Comparison of ENCODE assay signal across 9 mouse cellular contexts in genomic region chr11:98150625-98151156, GRCm38 (mm10). TPM values are rescaled to one million over a fixed set of nuclear protein-coding genes. Genes with fewer than 3 reads are reported as not detected.
DNase-seq lines count a peak whose midpoint lies in the region; ATAC-seq and TF ChIP-seq lines count a peak whose summit lies in the region.
"Had no signal": no experiment of that assay in that cellular context is flagged by ENCODE, and none has a peak within 500 bp of the region (broad histone marks: within the 10 kb centered on the region; RNA-seq: fewer than 3 reads in every experiment).

No protein-coding gene starts in this region.

- 0 out of 2 replicates have a peak, but pooled peaks cover 2% of the 10 kb centered on the region for H3K4me1 ChIP-seq in kidney, postnatal 0 days (replicated peaks; ENCODE audit: insufficient read depth, low read length)
- peaks cover 27% of the 10 kb centered on the region for H3K4me1 ChIP-seq in forebrain, embryonic 10.5 days
- peaks cover 5% of the 10 kb centered on the region for H3K4me1 ChIP-seq in intestine, embryonic 16.5 days (ENCODE audit: control insufficient read depth, insufficient read depth, low read length)

- no peak for TF ChIP-seq CTCF in kidney, postnatal 0 days (IDR thresholded peaks at IDR 0.05; ENCODE audit: low read depth)

- H3K27ac ChIP-seq in kidney, postnatal 0 days: no peak overlapping the region
- no peak overlapping the region; the same call in 1 of the 2 replicates for H3K27ac ChIP-seq in forebrain, embryonic 10.5 days
- H3K27ac ChIP-seq in intestine, embryonic 16.5 days (ENCODE audit: low read length): no peak overlapping the region

- WGBS in kidney, postnatal 0 days: 6% methylated on average over 10 of the region's 10 CpGs
- 16% methylated on average over 10 of the region's 10 CpGs for WGBS in forebrain, embryonic 10.5 days
- 7% methylated on average over 10 of the region's 10 CpGs for WGBS in intestine, embryonic 16.5 days

- peak overlapping the region; percentile 31 for H3ac ChIP-seq in myocyte (ENCODE audit: control insufficient read depth, insufficient read length)

- DNase-seq in kidney, postnatal 0 days (ENCODE audit: low spot score): no peak
- no peak for DNase-seq in kidney, postnatal 10 days
- no peak for DNase-seq in forebrain, embryonic 10.5 days (ENCODE audit: extremely low spot score, low spot score)
- DNase-seq in urinary bladder, postnatal 36 days (ENCODE audit: low spot score in 2 of 2): no peak
- DNase-seq in right cerebral cortex, adult 2 months (ENCODE audit: low spot score in 2 of 2): no peak
- no peak for DNase-seq in gastrocnemius, adult 18-20 months (ENCODE audit: low spot score)

- peaks cover under 1% of the 10 kb centered on the region for H3K79me2 ChIP-seq in myocyte (ENCODE audit: control insufficient read depth, insufficient read depth)

- peak overlapping the region; percentile 97 for H3K4me3 ChIP-seq in kidney, postnatal 0 days (replicated peaks; ENCODE audit: low read depth, low read length)
- peak overlapping the region; percentile 85 for H3K4me3 ChIP-seq in forebrain, embryonic 10.5 days
- peak overlapping the region; percentile 98 for H3K4me3 ChIP-seq in intestine, embryonic 16.5 days (ENCODE audit: low read length)
- H3K4me3 ChIP-seq in myocyte: peak overlapping the region; percentile 64

- no peak for ATAC-seq in kidney, postnatal 0 days (replicated peaks; ENCODE audit: low FRiP score, low read depth)
- ATAC-seq in intestine, embryonic 16.5 days: no peak

- no peaks in the 10 kb centered on the region for H3K9me3 ChIP-seq in kidney, postnatal 0 days (replicated peaks; ENCODE audit: low read length)
- no peaks in the 10 kb centered on the region for H3K9me3 ChIP-seq in forebrain, embryonic 10.5 days
- H3K9me3 ChIP-seq in intestine, embryonic 16.5 days (ENCODE audit: control insufficient read depth, low read length): no peaks in the 10 kb centered on the region

- H3K36me3 ChIP-seq in kidney, postnatal 0 days (ENCODE audit: insufficient read depth, low read length): peaks cover 12% of the 10 kb centered on the region
- peaks cover 24% of the 10 kb centered on the region for H3K36me3 ChIP-seq in forebrain, embryonic 10.5 days (replicated peaks)
- 0 out of 2 replicates have a peak, but pooled peaks cover 6% of the 10 kb centered on the region for H3K36me3 ChIP-seq in intestine, embryonic 16.5 days (ENCODE audit: control insufficient read depth, insufficient read depth, low read length)
- H3K36me3 ChIP-seq in myocyte (ENCODE audit: control insufficient read depth, insufficient read depth): peaks cover 19% of the 10 kb centered on the region

- H3K27me3 ChIP-seq in kidney, postnatal 0 days (ENCODE audit: insufficient read depth, low read length): no peaks in the 10 kb centered on the region
- H3K27me3 ChIP-seq in forebrain, embryonic 10.5 days (ENCODE audit: poor library complexity, severe bottlenecking): no peaks in the 10 kb centered on the region
- no peaks in the 10 kb centered on the region for H3K27me3 ChIP-seq in intestine, embryonic 16.5 days (replicated peaks; ENCODE audit: control insufficient read depth, insufficient read depth, low read length)
- no peaks in the 10 kb centered on the region for H3K27me3 ChIP-seq in myocyte (ENCODE audit: control insufficient read depth, insufficient read depth, insufficient read length)
- H3K27me3 ChIP-seq: Patski had no signal

- H3K9ac ChIP-seq in kidney, postnatal 0 days (ENCODE audit: low read depth, low read length): no peak overlapping the region
- H3K9ac ChIP-seq in intestine, embryonic 16.5 days (ENCODE audit: low read depth, low read length): no peak overlapping the region

- H3K4me2 ChIP-seq in kidney, postnatal 0 days (ENCODE audit: low read length): peak overlapping the region; percentile 100
- peak overlapping the region; percentile 91 for H3K4me2 ChIP-seq in intestine, embryonic 16.5 days (ENCODE audit: low read depth, low read length)
- H3K4me2 ChIP-seq in myocyte (ENCODE audit: low read depth): peak overlapping the region; percentile 35

- TF ChIP-seq POLR2A in myocyte (IDR thresholded peaks at IDR 0.05; ENCODE audit: insufficient read length, low read depth): no peak

TF ChIP-seq in myocyte, 11 proteins besides CTCF, POLR2A, EP300 and RAD21:
- TF ChIP-seq MYOD1 (IDR thresholded peaks at IDR 0.05; ENCODE audit: control insufficient read depth in 1 of 3, insufficient read length in 2 of 3, low read depth in 2 of 3): no peak

RNA-seq across cellular contexts. Expression of gene Fbxl20, which starts 0.5 kb away (rescaled TPM):
- 15.5 and 16.5 TPM in 2 replicates for polyA plus RNA-seq in kidney, postnatal 0 days (2015; fragmentation: Nextera tagmentation; extraction: Ambion mirVana)
- 16.9 and 18.3 TPM in 2 replicates for polyA plus RNA-seq in forebrain, embryonic 10.5 days (2016; fragmentation: Nextera tagmentation; extraction: Ambion mirVana)
- polyA plus RNA-seq in intestine, embryonic 16.5 days (2015; fragmentation: Nextera tagmentation; extraction: Ambion mirVana): 12.8 TPM in 2 replicates
- 5.9 TPM for polyA plus RNA-seq in myocyte (2012; fragmentation: generic; extraction: Trizol)
- 1 to 10 TPM; 8.9 to 9.3 TPM for total RNA-seq in gastrocnemius, adult 18-20 months (2021)

RNA-seq across cellular contexts. Expression of gene Med1, which starts 42.4 kb away (rescaled TPM):
- polyA plus RNA-seq in kidney, postnatal 0 days (2015; fragmentation: Nextera tagmentation; extraction: Ambion mirVana): 47.0 and 54.7 TPM in 2 replicates
- 77.9 and 78.5 TPM in 2 replicates for polyA plus RNA-seq in forebrain, embryonic 10.5 days (2016; fragmentation: Nextera tagmentation; extraction: Ambion mirVana)
- 50.3 and 52.4 TPM in 2 replicates for polyA plus RNA-seq in intestine, embryonic 16.5 days (2015; fragmentation: Nextera tagmentation; extraction: Ambion mirVana)
- polyA plus RNA-seq in myocyte (2012; fragmentation: generic; extraction: Trizol): 15.9 TPM
- total RNA-seq in gastrocnemius, adult 18-20 months (2021): 10 to 100 TPM; 24.5 to 25.3 TPM

RNA-seq across cellular contexts. Expression of gene Cdk12, which starts 52.2 kb away (rescaled TPM):
- 6.1 and 6.4 TPM in 2 replicates for polyA plus RNA-seq in kidney, postnatal 0 days (2015; fragmentation: Nextera tagmentation; extraction: Ambion mirVana)
- 12.7 and 13.0 TPM in 2 replicates for polyA plus RNA-seq in forebrain, embryonic 10.5 days (2016; fragmentation: Nextera tagmentation; extraction: Ambion mirVana)
- polyA plus RNA-seq in intestine, embryonic 16.5 days (2015; fragmentation: Nextera tagmentation; extraction: Ambion mirVana): 6.2 and 6.5 TPM in 2 replicates
- 7.3 TPM for polyA plus RNA-seq in myocyte (2012; fragmentation: generic; extraction: Trizol)
- 10 to 100 TPM; 11.9 to 13.5 TPM for total RNA-seq in gastrocnemius, adult 18-20 months (2021)

Comparison
In these comparisons a context has a peak if more than half of its experiments do, and no peak if none do; other contexts are left out.
1. H3K4me2 ChIP-seq: peak in every context shown above with its lines; median percentile 100 in kidney, postnatal 0 days; 91 in intestine, embryonic 16.5 days; 35 in myocyte.